Mouse (Mus musculus) neural tube, embryonic 14.5 days (tissue): ENCODE measurements at regions not wholly inside any gene's neighbourhood (a gene's known extent, or its start where the extent isn't known, plus 50 kb on each side); places are given as distances from the start of the nearest gene placed in this dataset.

ENCODE experiments used
- ATAC-seq: fragments of 200-750 bp; cut with Nextera tagmentation; 2 replicates; pipeline ENCODE4 v1.8.0; 2017; ENCODE audit warnings: low read depth, mild to moderate bottlenecking, moderate TSS enrichment, moderate library complexity
- H3K27ac ChIP-seq: fragments of 300-500 bp; sonication (generic); 2 replicates; pipeline ENCODE4 v1.5.1; 2014; ENCODE audit warnings: low read depth, mild to moderate bottlenecking, control low read depth, low read length, moderate library complexity, mixed read lengths
- H3K27me3 ChIP-seq: fragments of 300-500 bp; sonication (generic); 2 replicates; pipeline ENCODE4 v1.6.1; 2014; ENCODE audit warnings: low read length; ENCODE audit not compliant: control insufficient read depth, insufficient read depth
- H3K36me3 ChIP-seq: fragments of 300-500 bp; sonication (generic); 2 replicates; pipeline ENCODE4 v1.6.1; 2014; ENCODE audit warnings: low read length, mixed read lengths; ENCODE audit not compliant: control insufficient read depth, insufficient read depth
- H3K4me1 ChIP-seq: fragments of 300-500 bp; sonication (generic); 2 replicates; pipeline ENCODE4 v1.6.1; 2014; ENCODE audit warnings: low read length; ENCODE audit not compliant: control insufficient read depth, insufficient read depth
- H3K4me2 ChIP-seq: fragments of 300-500 bp; sonication (generic); 2 replicates; pipeline ENCODE4 v1.6.1; 2014; ENCODE audit warnings: mild to moderate bottlenecking, low read depth, low read length, control low read depth
- H3K4me3 ChIP-seq: fragments of 300-500 bp; sonication (generic); 2 replicates; pipeline ENCODE4 v1.5.1; 2014; ENCODE audit warnings: low read depth, low read length, control low read depth, mixed read lengths
- H3K9ac ChIP-seq: fragments of 300-500 bp; sonication (generic); replicated peaks from 2 replicates; pipeline ENCODE4 v1.6.1; 2014; ENCODE audit warnings: low read depth, mild to moderate bottlenecking, control low read depth, low read length, mixed read lengths
- H3K9me3 ChIP-seq: fragments of 300-500 bp; sonication (generic); 2 replicates; pipeline ENCODE4 v1.6.1; 2016; ENCODE audit warnings: low read length; ENCODE audit not compliant: control insufficient read depth
- WGBS: fragments of 180-500 bp; shearing (Covaris S2); extraction: QIAGEN DNeasy Blood & Tissue Kit; methylation state at CpG from one replicate; pipeline ENCODE4 v1.1.7; 2014; 5-methylcytosine and 5-hydroxymethylcytosine counted together

- Histone ChIP-seq H3K4me1 (no peaks in the 10 kb centered on the region), H3K36me3 (no peaks in the 10 kb centered on the region), H3K9ac (no peak overlapping the region), H3K27ac (no peak overlapping the region), H3K4me2 (no peak overlapping the region), H3K4me3 (no peak overlapping the region), H3K27me3 (no peaks in the 10 kb centered on the region), H3K9me3 (no peaks in the 10 kb centered on the region)
- no peak for ATAC-seq
- 59% methylated on average over 7 of the region's 7 CpGs for WGBS
Observed at GRCm38 (mm10) chr14:120102010-120102748, 59.9 kb upstream of the Oxgr1 start.

GRCm38 (mm10) chr14:120102749-120103142 lies 60.5 kb upstream of the Oxgr1 start:
- Histone ChIP-seq H3K9ac (no peak overlapping the region), H3K27ac (no peak overlapping the region), H3K4me1 (no peaks in the 10 kb centered on the region), H3K36me3 (no peaks in the 10 kb centered on the region), H3K9me3 (no peaks in the 10 kb centered on the region), H3K4me2 (no peak overlapping the region), H3K4me3 (no peak overlapping the region), H3K27me3 (no peaks in the 10 kb centered on the region)
- ATAC-seq = no peak
- 49% methylated on average over 1 of the region's 1 CpGs for WGBS

- Histone ChIP-seq H3K4me1 (no peaks in the 10 kb centered on the region), H3K36me3 (no peaks in the 10 kb centered on the region), H3K27me3 (no peaks in the 10 kb centered on the region), H3K27ac (no peak overlapping the region), H3K9me3 (no peaks in the 10 kb centered on the region), H3K9ac (no peak overlapping the region), H3K4me2 (no peak overlapping the region), H3K4me3 (no peak overlapping the region)
- WGBS = 92% methylated on average over 1 of the region's 1 CpGs
- ATAC-seq = no peak
Observed at GRCm38 (mm10) chr14:120109846-120110245, 67.6 kb upstream of the Oxgr1 start.

GRCm38 (mm10) chr14:120113316-120113715 lies 71.1 kb upstream of the Oxgr1 start:
- H3K4me1 ChIP-seq = no peaks in the 10 kb centered on the region
- ATAC-seq = no peak
- H3K4me2 ChIP-seq = no peak overlapping the region
- no peak overlapping the region for H3K27ac ChIP-seq
- H3K27me3 ChIP-seq = no peaks in the 10 kb centered on the region
- no peak overlapping the region for H3K4me3 ChIP-seq
- 78% methylated on average over 4 of the region's 4 CpGs for WGBS
- H3K36me3 ChIP-seq = no peaks in the 10 kb centered on the region
- no peaks in the 10 kb centered on the region for H3K9me3 ChIP-seq
- no peak overlapping the region for H3K9ac ChIP-seq

- H3K4me3 ChIP-seq = no peak overlapping the region
- 88% methylated on average over 7 of the region's 7 CpGs for WGBS
Observed at GRCm38 (mm10) chr14:120118582-120118981, 76.3 kb upstream of the Oxgr1 start.

GRCm38 (mm10) chr14:120119094-120119501 lies 76.9 kb upstream of the Oxgr1 start:
- no peaks in the 10 kb centered on the region for H3K36me3 ChIP-seq
- H3K4me3 ChIP-seq = no peak overlapping the region
- H3K9me3 ChIP-seq = no peaks in the 10 kb centered on the region
- no peak overlapping the region for H3K4me2 ChIP-seq
- WGBS = 97% methylated on average over 5 of the region's 5 CpGs
- no peak overlapping the region for H3K9ac ChIP-seq
- no peak for ATAC-seq
- no peaks in the 10 kb centered on the region for H3K27me3 ChIP-seq
- no peaks in the 10 kb centered on the region for H3K4me1 ChIP-seq
- no peak overlapping the region for H3K27ac ChIP-seq

More at GRCm38 (mm10) chr14:120118582-120118981, 76.3 kb upstream of the Oxgr1 start:
- no peaks in the 10 kb centered on the region for H3K4me1 ChIP-seq
- no peak for ATAC-seq
- H3K9me3 ChIP-seq = no peaks in the 10 kb centered on the region
- no peak overlapping the region for H3K9ac ChIP-seq
- no peaks in the 10 kb centered on the region for H3K27me3 ChIP-seq
- no peak overlapping the region for H3K4me2 ChIP-seq
- no peaks in the 10 kb centered on the region for H3K36me3 ChIP-seq
- no peak overlapping the region for H3K27ac ChIP-seq

- ATAC-seq = no peak
- Histone ChIP-seq H3K4me3 (no peak overlapping the region), H3K27me3 (no peaks in the 10 kb centered on the region), H3K27ac (no peak overlapping the region), H3K4me1 (no peaks in the 10 kb centered on the region), H3K4me2 (no peak overlapping the region), H3K36me3 (no peaks in the 10 kb centered on the region), H3K9ac (no peak overlapping the region), H3K9me3 (no peaks in the 10 kb centered on the region)
- WGBS = 70% methylated on average over 5 of the region's 5 CpGs
Observed at GRCm38 (mm10) chr14:120119506-120119905, 77.3 kb upstream of the Oxgr1 start.

- Histone ChIP-seq H3K4me3 (no peak overlapping the region), H3K27me3 (no peaks in the 10 kb centered on the region), H3K27ac (no peak overlapping the region), H3K9ac (no peak overlapping the region), H3K4me1 (no peaks in the 10 kb centered on the region), H3K36me3 (no peaks in the 10 kb centered on the region), H3K9me3 (no peaks in the 10 kb centered on the region; the same call in 1 of the 2 replicates), H3K4me2 (no peak overlapping the region)
- 91% methylated on average over 5 of the region's 5 CpGs for WGBS
- ATAC-seq = no peak
Observed at GRCm38 (mm10) chr14:120120261-120120660, 78.0 kb upstream of the Oxgr1 start.

- no peaks in the 10 kb centered on the region for H3K36me3 ChIP-seq
- no peak overlapping the region for H3K27ac ChIP-seq
- no peak overlapping the region for H3K9ac ChIP-seq
- ATAC-seq = no peak
- H3K4me2 ChIP-seq = no peak overlapping the region
- H3K9me3 ChIP-seq = no peaks in the 10 kb centered on the region; the same call in 1 of the 2 replicates
- WGBS = 89% methylated on average over 5 of the region's 5 CpGs
- no peak overlapping the region for H3K4me3 ChIP-seq
- H3K27me3 ChIP-seq = no peaks in the 10 kb centered on the region
- H3K4me1 ChIP-seq = no peaks in the 10 kb centered on the region
Observed at GRCm38 (mm10) chr14:120125315-120125714, 83.1 kb upstream of the Oxgr1 start.
